Mouse (Mus musculus) CH12.LX (cell line): ENCODE measurements around the gene Zfyve28.

Experiments
- CTCF ChIP-seq, 2 experiments: IDR thresholded peaks in 1 of 2; conservative IDR thresholded peaks in 1 of 2; 2 replicates each; pipeline ENCODE4 v1.5.1; 2011 to 2012; ENCODE audit warnings: low read depth in 2 of 2, low read length in 2 of 2, improper control_type of control experiment in 1 of 2, inconsistent platforms in 1 of 2, mild to moderate bottlenecking in 1 of 2, moderate library complexity in 1 of 2
- EP300 ChIP-seq: IDR thresholded peaks from 2 replicates; pipeline ENCODE4 v1.6.1; 2011; ENCODE audit warnings: low read length, improper control_type of control experiment
- HCFC1 ChIP-seq: IDR thresholded peaks from 2 replicates; pipeline ENCODE4 v1.6.1; 2012; ENCODE audit warnings: low read depth, mild to moderate bottlenecking, inconsistent platforms, low read length, improper control_type of control experiment
- MAFK ChIP-seq: IDR thresholded peaks from 2 replicates; pipeline ENCODE4 v1.6.1; 2011; ENCODE audit warnings: low read length, improper control_type of control experiment; ENCODE audit not compliant: insufficient replicate concordance
- NELFE ChIP-seq: IDR thresholded peaks from 2 replicates; pipeline ENCODE4 v1.6.1; 2011; ENCODE audit warnings: low read depth, low read length, improper control_type of control experiment
- SIN3A ChIP-seq: IDR thresholded peaks from 2 replicates; pipeline ENCODE4 v1.6.1; 2012; ENCODE audit warnings: low read length, improper control_type of control experiment, inconsistent platforms
- SMC3 ChIP-seq: IDR thresholded peaks from 2 replicates; pipeline ENCODE4 v1.6.1; 2011; ENCODE audit warnings: low read depth, low read length, improper control_type of control experiment
- TCF12 ChIP-seq: IDR thresholded peaks from 2 replicates; pipeline ENCODE4 v1.6.1; 2014; ENCODE audit warnings: low read depth, mild to moderate bottlenecking, inconsistent platforms, low read length, improper control_type of control experiment
- ZNF384 ChIP-seq: IDR thresholded peaks from 2 replicates; pipeline ENCODE4 v1.6.1; 2012; ENCODE audit warnings: low read depth, low read length, improper control_type of control experiment, inconsistent platforms

- TF ChIP-seq ZNF384, result no peak
- no peak for TF ChIP-seq HCFC1
- TF ChIP-seq TCF12, result no peak
- no peak for TF ChIP-seq NELFE
- TF ChIP-seq EP300, result no peak
- TF ChIP-seq SIN3A, result no peak
- TF ChIP-seq SMC3, result no peak
- TF ChIP-seq MAFK, result peak; percentile 89
- TF ChIP-seq CTCF (conservative IDR thresholded peaks at IDR 0.05 in 1 of 2, IDR thresholded peaks at IDR 0.05 in 1 of 2; ENCODE audit: low read depth in 2 of 2, low read length in 2 of 2), result no peak
Measured at GRCm38 (mm10) chr5:34230599-34231485, 57.4 kb downstream of the Zfyve28 start.
